Mouse (Mus musculus): ENCODE results near the gene Tmem106c. TPM values are rescaled to one million over a fixed set of nuclear protein-coding genes. Genes with fewer than 3 reads are reported as not detected.

Tmem106c gene
- 31.9 and 40.5 TPM in 2 replicates for polyA plus RNA-seq (2015; fragmentation: Nextera tagmentation; extraction: Ambion mirVana)

DNA sequence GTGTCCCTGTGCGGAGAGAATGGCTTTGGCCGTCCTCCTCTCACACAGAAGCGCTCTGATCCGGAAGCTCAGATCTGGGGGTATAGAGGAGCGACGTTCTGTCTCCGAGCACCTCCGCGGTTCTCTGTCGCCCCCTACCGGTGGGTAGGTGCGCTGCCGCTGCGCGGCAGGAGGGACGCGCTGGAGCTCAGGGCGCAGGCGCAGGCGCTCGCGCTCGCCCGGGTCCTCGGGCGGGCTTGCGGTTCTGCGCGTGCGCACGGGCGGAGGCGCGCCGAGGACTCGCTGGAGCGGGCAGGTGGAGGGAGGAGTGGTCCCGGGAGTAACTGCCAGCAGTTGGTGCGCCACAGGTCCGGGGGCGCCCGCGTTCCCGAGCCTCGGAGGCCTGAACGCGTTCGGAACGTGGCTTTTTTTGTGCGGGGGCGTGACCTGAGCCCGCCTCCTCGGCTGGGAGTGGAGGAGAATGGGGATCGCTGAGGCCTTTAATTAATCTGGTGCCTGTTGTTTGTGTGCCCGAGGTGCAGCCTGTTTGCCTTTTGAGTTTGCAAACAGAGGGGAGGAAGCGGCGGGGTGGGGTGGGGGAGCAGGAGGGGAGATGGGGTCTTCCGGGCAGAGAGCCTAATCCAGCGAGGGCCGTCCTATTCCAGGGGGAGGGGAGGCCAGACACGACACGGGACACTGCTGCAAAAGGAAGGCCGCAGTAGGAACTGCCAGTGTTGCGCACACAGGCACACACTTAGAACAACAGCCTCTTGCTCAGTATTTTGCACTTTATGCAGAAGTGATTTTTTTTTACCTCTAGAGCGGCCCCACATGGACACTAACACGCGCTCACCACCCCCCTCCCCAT lies at the start of gene Tmem106c:
Gene Tmem106c, plus strand, starts transcription at position 212 of the 847 bp plus-strand sequence.
- WGBS, result under 1% methylated on average over 67 of the region's 67 CpGs
- Histone ChIP-seq H3K9me3 (replicated peaks) (no peaks in the 10 kb centered on the region), H3K4me1 (replicated peaks) (peaks cover 6% of the 10 kb centered on the region), H3K4me3 (peak within 1 kb of the TSS; percentile 82), H3K27ac (peak within 1 kb of the TSS; percentile 81), H3K36me3 (no peaks in the 10 kb centered on the region), H3K9ac (peak within 1 kb of the TSS; percentile 90), H3K27me3 (no peaks in the 10 kb centered on the region), H3K4me2 (peak within 1 kb of the TSS; percentile 91)
- peak; percentile 94 for ATAC-seq (replicated peaks; ENCODE audit: insufficient number of reproducible peaks, insufficient read depth, low FRiP score, low read depth)

DNA sequence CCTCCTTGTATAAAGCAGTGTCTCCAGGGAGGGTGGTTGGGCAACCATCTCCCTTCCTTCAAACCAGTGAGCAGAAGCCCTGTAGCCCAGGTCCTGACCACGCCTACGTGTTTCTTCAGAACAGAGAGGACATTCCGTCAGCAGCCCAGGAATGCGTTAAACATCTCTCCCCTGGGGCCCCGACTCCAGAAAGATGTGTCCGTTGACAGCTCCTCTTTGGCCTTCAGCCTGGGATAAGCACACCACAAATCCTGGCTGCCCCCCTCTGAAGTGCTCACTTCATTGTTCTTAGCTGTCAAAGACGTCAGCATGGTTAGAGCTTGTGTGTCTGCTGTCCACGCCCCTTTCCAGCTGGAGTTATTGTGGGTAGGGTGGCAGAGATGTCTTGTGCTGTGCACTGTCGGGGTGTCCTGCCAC lies 49.7 kb upstream of the Tmem106c start:
- peak; percentile 88 for ATAC-seq (replicated peaks; ENCODE audit: insufficient number of reproducible peaks, insufficient read depth, low FRiP score, low read depth)
- Histone ChIP-seq H3K36me3 (no peaks in the 10 kb centered on the region), H3K27ac (peak overlapping the region; percentile 47), H3K4me2 (peak overlapping the region; percentile 42), H3K4me1 (replicated peaks) (peaks cover 17% of the 10 kb centered on the region), H3K9me3 (replicated peaks) (no peaks in the 10 kb centered on the region), H3K27me3 (peaks cover 20% of the 10 kb centered on the region), H3K9ac (no peak overlapping the region), H3K4me3 (peak overlapping the region; percentile 9)
- WGBS, result 3% methylated on average over 9 of the region's 9 CpGs

GRCm38 (mm10) chr15:97917994-97918393 lies 46.0 kb upstream of the Tmem106c start:
- no peak overlapping the region for H3K4me3 ChIP-seq
- H3K27ac ChIP-seq, result no peak overlapping the region

DNA sequence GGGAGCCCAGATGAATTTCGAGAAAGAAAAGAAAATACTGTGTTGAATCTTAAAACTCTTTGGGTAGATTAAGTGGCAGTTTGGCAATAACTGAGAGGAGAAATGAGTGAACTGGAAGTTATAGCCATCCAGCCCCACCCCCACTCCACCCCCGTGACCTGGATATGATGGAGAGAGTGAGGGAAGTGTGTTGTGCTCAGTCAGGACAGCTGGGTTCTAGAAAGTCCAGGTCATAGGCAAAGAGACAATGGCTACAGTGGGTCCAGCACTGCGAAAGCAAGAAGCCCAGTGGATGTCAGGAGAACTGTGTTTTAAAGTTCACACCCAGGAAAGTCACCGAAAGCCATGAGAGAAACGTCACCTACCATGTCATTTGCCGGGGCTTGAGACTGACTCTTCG lies 44.8 kb upstream of the Tmem106c start:
- Histone ChIP-seq H3K9me3 (replicated peaks) (no peaks in the 10 kb centered on the region), H3K36me3 (no peaks in the 10 kb centered on the region), H3K27me3 (no peaks in the 10 kb centered on the region), H3K4me2 (no peak overlapping the region), H3K27ac (no peak overlapping the region), H3K4me3 (no peak overlapping the region), H3K4me1 (replicated peaks) (peaks cover 13% of the 10 kb centered on the region), H3K9ac (no peak overlapping the region)
- WGBS, result 82% methylated on average over 7 of the region's 7 CpGs
- ATAC-seq (replicated peaks; ENCODE audit: insufficient number of reproducible peaks, insufficient read depth, low FRiP score, low read depth), result no peak

More at GRCm38 (mm10) chr15:97917994-97918393, 46.0 kb upstream of the Tmem106c start:
- Histone ChIP-seq H3K9ac (no peak overlapping the region), H3K9me3 (replicated peaks) (no peaks in the 10 kb centered on the region), H3K36me3 (no peaks in the 10 kb centered on the region), H3K4me2 (no peak overlapping the region), H3K4me1 (replicated peaks) (peaks cover 22% of the 10 kb centered on the region), H3K27me3 (no peaks in the 10 kb centered on the region)
- ATAC-seq (replicated peaks; ENCODE audit: insufficient number of reproducible peaks, insufficient read depth, low FRiP score, low read depth), result no peak
- WGBS, result 72% methylated on average over 9 of the region's 9 CpGs

DNA sequence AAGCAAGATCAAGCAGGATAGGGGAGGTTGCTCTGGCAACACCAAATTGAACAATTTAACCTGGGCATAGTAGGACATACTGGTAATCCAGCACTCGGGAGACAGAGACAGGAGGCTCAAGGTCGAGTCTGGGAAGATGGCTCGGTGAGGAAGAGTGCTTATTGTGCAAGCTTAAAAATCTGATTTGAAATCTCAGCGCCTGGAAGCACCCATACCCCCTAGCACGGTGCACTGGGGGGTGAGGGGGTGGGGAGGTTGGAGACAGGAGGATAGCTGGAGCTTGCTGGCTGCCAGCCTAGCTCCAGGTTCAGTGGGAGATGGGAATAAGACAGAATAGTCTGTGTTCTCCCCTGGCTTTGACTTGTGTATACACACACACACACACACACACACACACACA lies 43.7 kb upstream of the Tmem106c start:
- Histone ChIP-seq H3K4me1 (replicated peaks) (peaks cover 5% of the 10 kb centered on the region), H3K4me2 (no peak overlapping the region), H3K4me3 (no peak overlapping the region), H3K9me3 (replicated peaks) (no peaks in the 10 kb centered on the region), H3K9ac (no peak overlapping the region), H3K27me3 (no peaks in the 10 kb centered on the region), H3K27ac (no peak overlapping the region), H3K36me3 (no peaks in the 10 kb centered on the region)
- ATAC-seq (replicated peaks; ENCODE audit: insufficient number of reproducible peaks, insufficient read depth, low FRiP score, low read depth), result no peak
- WGBS, result 58% methylated on average over 5 of the region's 5 CpGs

DNA sequence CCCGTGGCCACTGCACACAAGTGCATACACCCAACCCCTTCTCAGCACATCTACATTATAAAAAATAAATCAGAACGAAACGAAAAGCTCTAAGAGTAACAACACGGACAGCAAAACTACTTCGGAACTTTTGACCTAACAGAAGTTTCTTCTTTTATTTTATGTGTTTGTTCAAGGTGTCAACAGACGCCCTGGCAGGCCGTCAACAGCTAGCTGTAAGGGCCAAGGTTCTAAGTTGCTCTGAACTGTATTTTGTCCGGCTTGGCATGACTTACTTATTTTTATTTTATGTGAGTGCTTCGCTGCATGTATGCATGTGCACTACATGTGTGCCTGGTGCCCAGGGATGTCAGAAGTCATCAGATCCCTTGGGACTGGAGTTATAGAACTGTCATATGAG lies 42.2 kb upstream of the Tmem106c start:
- 84% methylated on average over 9 of the region's 9 CpGs for WGBS

DNA sequence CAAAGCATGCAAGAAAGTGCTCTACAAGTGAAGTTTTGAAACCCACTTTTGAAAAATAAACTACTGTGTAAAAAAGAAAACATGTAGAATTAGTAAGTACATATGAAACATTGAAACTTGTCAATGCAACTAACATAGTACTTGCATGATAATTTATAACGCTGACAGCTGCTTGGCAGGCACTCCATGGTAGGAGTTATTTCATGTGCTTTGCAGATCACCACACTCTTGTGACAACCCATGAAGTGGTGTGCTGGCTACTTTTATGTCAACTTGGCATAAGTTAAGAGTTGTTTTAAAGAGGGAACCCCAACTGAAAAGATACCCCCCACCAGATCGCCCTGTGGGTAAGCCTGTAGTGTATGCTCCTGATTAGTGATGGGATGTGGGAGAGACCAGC lies 41.6 kb upstream of the Tmem106c start:
- no peaks in the 10 kb centered on the region for H3K9me3 ChIP-seq (replicated peaks)
- ATAC-seq (replicated peaks; ENCODE audit: insufficient number of reproducible peaks, insufficient read depth, low FRiP score, low read depth), result no peak
- H3K27me3 ChIP-seq, result no peaks in the 10 kb centered on the region
- peaks cover 9% of the 10 kb centered on the region for H3K4me1 ChIP-seq (replicated peaks)
- H3K36me3 ChIP-seq, result no peaks in the 10 kb centered on the region
- H3K4me2 ChIP-seq, result no peak overlapping the region
- WGBS, result 69% methylated on average over 2 of the region's 2 CpGs
- no peak overlapping the region for H3K4me3 ChIP-seq
- no peak overlapping the region for H3K27ac ChIP-seq
- no peak overlapping the region for H3K9ac ChIP-seq

More for the DNA sequence above, 42.2 kb upstream of the Tmem106c start:
- Histone ChIP-seq H3K36me3 (no peaks in the 10 kb centered on the region), H3K4me3 (no peak overlapping the region), H3K4me1 (replicated peaks) (peaks cover 5% of the 10 kb centered on the region), H3K9ac (no peak overlapping the region), H3K9me3 (replicated peaks) (no peaks in the 10 kb centered on the region), H3K27ac (no peak overlapping the region), H3K4me2 (no peak overlapping the region), H3K27me3 (no peaks in the 10 kb centered on the region)
- no peak for ATAC-seq (replicated peaks; ENCODE audit: insufficient number of reproducible peaks, insufficient read depth, low FRiP score, low read depth)

DNA sequence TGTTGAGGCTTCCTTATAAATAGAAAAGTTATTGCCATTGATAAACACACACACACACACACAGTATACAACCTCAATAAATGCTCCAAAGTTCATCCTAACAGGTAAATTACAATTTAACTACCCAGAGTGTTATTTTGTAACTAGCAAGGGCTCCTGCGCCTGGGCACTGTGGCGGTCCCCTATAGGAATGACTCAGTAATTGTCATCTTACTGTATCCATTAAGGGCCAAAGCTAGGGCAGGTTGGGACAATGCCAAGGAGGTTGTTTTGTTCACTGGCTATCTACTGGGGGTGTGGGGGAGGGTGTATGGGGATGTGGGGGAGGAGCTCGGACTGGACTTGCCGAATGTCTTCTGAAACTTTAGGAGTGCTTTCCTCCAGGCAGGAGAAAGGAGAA lies 37.0 kb upstream of the Tmem106c start:
- Histone ChIP-seq H3K4me2 (no peak overlapping the region), H3K9ac (no peak overlapping the region), H3K9me3 (replicated peaks) (no peaks in the 10 kb centered on the region), H3K27ac (no peak overlapping the region), H3K36me3 (no peaks in the 10 kb centered on the region), H3K27me3 (0 out of 2 replicates have a peak, but pooled peaks cover 4% of the 10 kb centered on the region), H3K4me3 (no peak overlapping the region), H3K4me1 (replicated peaks) (peaks cover 17% of the 10 kb centered on the region)
- ATAC-seq (replicated peaks; ENCODE audit: insufficient number of reproducible peaks, insufficient read depth, low FRiP score, low read depth), result no peak
- 48% methylated on average over 4 of the region's 4 CpGs for WGBS

DNA sequence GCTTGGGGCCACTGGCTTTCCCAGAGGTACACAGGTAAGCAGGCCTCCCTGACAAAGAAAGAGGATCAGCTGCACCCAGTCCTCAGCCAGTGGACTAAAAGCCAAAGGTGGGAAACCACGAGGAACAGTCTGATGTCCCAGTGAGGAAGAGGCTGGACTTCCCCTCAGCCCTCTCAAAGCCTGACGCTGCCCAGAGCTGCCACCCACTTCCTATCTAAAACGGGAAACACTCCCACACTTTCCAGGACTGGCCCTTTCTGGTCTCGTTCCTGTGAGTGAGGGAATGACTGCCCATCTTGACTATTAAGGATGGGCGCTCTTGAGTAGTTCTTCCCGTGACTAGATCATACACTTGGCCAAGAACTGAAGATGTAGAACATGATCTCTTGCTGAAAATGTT lies 36.2 kb upstream of the Tmem106c start:
- Histone ChIP-seq H3K4me1 (replicated peaks) (peaks cover 12% of the 10 kb centered on the region), H3K4me3 (no peak overlapping the region), H3K4me2 (no peak overlapping the region), H3K9me3 (replicated peaks) (no peaks in the 10 kb centered on the region), H3K27ac (no peak overlapping the region), H3K9ac (no peak overlapping the region), H3K36me3 (no peaks in the 10 kb centered on the region), H3K27me3 (0 out of 2 replicates have a peak, but pooled peaks cover 4% of the 10 kb centered on the region)
- no peak for ATAC-seq (replicated peaks; ENCODE audit: insufficient number of reproducible peaks, insufficient read depth, low FRiP score, low read depth)
- WGBS, result 35% methylated on average over 6 of the region's 6 CpGs

DNA sequence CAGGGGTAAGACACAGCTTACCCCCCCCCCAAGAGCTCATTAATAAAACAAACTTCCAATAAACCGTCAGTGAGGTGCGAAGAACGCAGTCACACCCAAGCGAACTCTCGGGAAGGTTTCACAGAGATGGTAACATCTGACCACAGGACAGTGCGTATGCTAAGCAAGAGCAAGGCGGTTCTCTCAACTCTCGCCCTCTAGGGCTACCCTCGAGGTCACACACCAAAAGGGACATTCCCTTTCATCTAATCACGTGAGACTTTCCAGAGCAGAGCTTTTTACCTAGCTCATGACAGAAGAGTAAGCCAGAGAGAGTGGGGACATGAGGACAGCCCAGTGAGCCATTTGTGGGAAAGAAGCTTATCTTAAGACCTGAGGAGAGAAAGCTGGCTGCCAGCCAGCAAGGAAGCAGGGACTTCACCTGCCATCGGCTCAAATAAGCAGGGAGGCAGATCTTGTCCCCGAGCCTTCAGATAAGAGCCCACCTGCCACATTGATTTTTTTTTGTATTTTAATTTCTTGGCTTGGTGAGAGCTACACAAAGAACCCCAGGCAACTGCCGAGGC lies 34.7 kb upstream of the Tmem106c start:
- no peak overlapping the region for H3K9ac ChIP-seq

GRCm38 (mm10) chr15:97932441-97932840 lies 31.6 kb upstream of the Tmem106c start:
- Histone ChIP-seq H3K36me3 (no peaks in the 10 kb centered on the region), H3K9ac (no peak overlapping the region), H3K4me2 (no peak overlapping the region), H3K27me3 (0 out of 2 replicates have a peak, but pooled peaks cover 4% of the 10 kb centered on the region), H3K9me3 (replicated peaks) (no peaks in the 10 kb centered on the region), H3K4me1 (replicated peaks) (peaks cover 8% of the 10 kb centered on the region), H3K4me3 (no peak overlapping the region), H3K27ac (no peak overlapping the region)
- no peak for ATAC-seq (replicated peaks; ENCODE audit: insufficient number of reproducible peaks, insufficient read depth, low FRiP score, low read depth)
- 80% methylated on average over 12 of the region's 12 CpGs for WGBS

More for the DNA sequence above, 34.7 kb upstream of the Tmem106c start:
- H3K27me3 ChIP-seq, result 0 out of 2 replicates have a peak, but pooled peaks cover 4% of the 10 kb centered on the region
- no peak overlapping the region for H3K27ac ChIP-seq
- H3K4me1 ChIP-seq (replicated peaks), result peaks cover 12% of the 10 kb centered on the region
- H3K9me3 ChIP-seq (replicated peaks), result no peaks in the 10 kb centered on the region
- no peaks in the 10 kb centered on the region for H3K36me3 ChIP-seq
- no peak for ATAC-seq (replicated peaks; ENCODE audit: insufficient number of reproducible peaks, insufficient read depth, low FRiP score, low read depth)
- WGBS, result 38% methylated on average over 13 of the region's 13 CpGs
- H3K4me2 ChIP-seq, result no peak overlapping the region
- no peak overlapping the region for H3K4me3 ChIP-seq

Measured in heart, embryonic 15.5 days (tissue).